Mouse (Mus musculus) central nervous system, embryonic 14 days (tissue): ENCODE results near the gene Hemk1. TPM values are rescaled to one million over a fixed set of nuclear protein-coding genes. Genes with fewer than 3 reads are reported as not detected.

Source experiments
- polyA plus RNA-seq: library from polyadenylated mRNA; depleted of rRNA; stranded (reverse); fragments of >200 nt; gene quantifications from 2 replicates; pipeline ENCODE4 v1.2.3, GENCODE M21; 2012; rRNA removed

Hemk1 gene
- 31.8 and 32.4 TPM in 2 replicates for polyA plus RNA-seq

DNA sequence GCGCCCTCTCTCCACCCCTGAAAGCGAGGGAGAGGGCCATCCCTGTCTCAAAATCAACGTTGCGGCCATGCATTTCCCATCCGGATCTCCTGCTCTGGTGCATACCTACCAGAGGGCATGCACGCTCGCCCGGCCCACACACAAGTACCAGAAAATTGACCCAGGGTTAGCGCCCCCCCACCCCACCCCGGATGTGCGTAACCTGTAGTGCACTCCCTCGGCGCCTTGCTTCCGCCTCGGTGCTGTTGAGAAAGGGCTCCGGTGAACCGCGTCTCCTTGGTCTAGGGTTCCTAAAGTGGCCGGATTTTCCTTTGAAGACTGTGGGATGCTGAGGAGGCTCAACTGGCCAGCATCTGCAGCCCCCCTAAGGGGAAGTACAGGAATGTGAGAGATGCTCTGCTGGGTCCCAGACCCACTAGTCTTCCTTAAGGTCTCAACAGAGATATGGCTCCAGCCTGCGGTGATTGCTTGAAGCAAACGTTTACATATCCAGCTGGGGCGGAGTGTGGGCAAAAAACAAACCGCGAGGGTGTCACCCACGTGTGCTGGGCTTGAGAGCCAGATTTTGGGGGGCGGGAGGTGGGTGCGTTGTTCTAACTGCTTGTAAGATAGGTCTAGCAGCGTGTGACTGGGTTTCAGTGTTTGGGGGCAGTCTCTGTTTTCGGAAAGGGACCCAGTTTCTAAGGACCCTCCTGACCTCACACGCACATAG lies at the start of gene Hemk1:
Gene Hemk1 (minus strand): TSS at position 179 of the 712 bp plus-strand sequence.

DNA sequence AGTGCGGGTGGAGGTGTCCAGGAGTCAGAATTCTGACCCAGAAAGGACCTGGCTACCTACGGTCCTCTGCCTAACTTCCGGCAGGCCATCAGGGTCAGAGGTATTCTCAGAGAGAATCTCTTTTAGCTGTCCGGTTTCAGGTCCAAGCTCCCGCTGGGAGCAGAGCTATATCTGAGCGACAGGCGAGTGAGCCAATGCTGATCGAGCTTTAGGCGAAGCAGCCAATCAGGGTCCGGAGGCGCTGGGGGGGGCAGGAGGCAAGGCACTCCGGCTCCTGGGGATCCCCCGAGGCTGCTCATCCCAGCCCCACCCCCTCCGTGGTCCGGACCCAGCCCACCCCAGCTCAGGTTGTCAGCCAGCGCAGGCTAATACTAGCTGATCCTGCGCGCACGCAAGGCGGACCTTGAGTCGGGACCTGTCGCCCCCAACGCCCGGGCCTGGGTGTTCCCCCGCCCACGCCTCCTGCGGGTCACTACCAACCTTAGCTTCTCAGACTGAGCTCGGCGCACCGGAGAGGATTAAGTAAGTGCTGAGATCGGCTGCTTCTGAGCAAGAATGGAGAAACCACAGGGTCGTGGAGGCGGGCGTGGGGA lies 2.2 kb upstream of the Hemk1 start, which contains the start of gene 6430571L13Rik:
Gene 6430571L13Rik (plus strand): TSS at position 336 of the 593 bp plus-strand sequence.

DNA sequence AAGGTAGTCTGAATTCAATTTTAAA lies 42.3 kb downstream of the Hemk1 start, which contains the start of gene Cish:
Gene Cish (plus strand): TSS at position 11 of the 25 bp plus-strand sequence.

GRCm38 (mm10) chr9:107289211-107290076 lies 48.7 kb downstream of the Hemk1 start, which contains the start of gene Mapkapk3:
Gene Mapkapk3 (minus strand): TSS chr9:107289877.

Other genes starting within 250 kb of the Hemk1 start
- 42.5 and 42.6 TPM in 2 replicates for gene Dock3, start 106.4 kb downstream of the Hemk1 start, polyA plus RNA-seq
- gene Mapkapk3, start 48.5 kb downstream of the Hemk1 start, polyA plus RNA-seq = 3.0 and 4.1 TPM in 2 replicates
- gene Cish, start 42.3 kb downstream of the Hemk1 start, polyA plus RNA-seq = 7.2 and 8.0 TPM in 2 replicates
- gene 6430571L13Rik, start 2.3 kb upstream of the Hemk1 start, polyA plus RNA-seq = 5.8 and 6.4 TPM in 2 replicates
- 82.6 and 102 TPM in 2 replicates for gene Cacna2d2, start 61.3 kb upstream of the Hemk1 start, polyA plus RNA-seq
- gene Tmem115, start 195.6 kb upstream of the Hemk1 start, polyA plus RNA-seq = 32.8 and 33.5 TPM in 2 replicates
- 27.6 and 30.1 TPM in 2 replicates for gene Cyb561d2, start 203.8 kb upstream of the Hemk1 start, polyA plus RNA-seq
- 78.8 and 83.5 TPM in 2 replicates for gene Nprl2, start 203.9 kb upstream of the Hemk1 start, polyA plus RNA-seq
- gene Zmynd10, start 208.9 kb upstream of the Hemk1 start, polyA plus RNA-seq = 5.8 and 7.0 TPM in 2 replicates
- gene Rassf1, start 213.2 kb upstream of the Hemk1 start, polyA plus RNA-seq = 34.2 and 44.6 TPM in 2 replicates
- 78.2 and 82.7 TPM in 2 replicates for gene Tusc2, start 224.9 kb upstream of the Hemk1 start, polyA plus RNA-seq
- gene Hyal2, start 229.6 kb upstream of the Hemk1 start, polyA plus RNA-seq = 62.7 and 63.0 TPM in 2 replicates
- gene Hyal1, start 238.6 kb upstream of the Hemk1 start, polyA plus RNA-seq = 4.3 and 4.8 TPM in 2 replicates
- 26.0 and 30.3 TPM in 2 replicates for gene Naa80, start 240.5 kb upstream of the Hemk1 start, polyA plus RNA-seq
- 1.2 and 1.3 TPM in 2 replicates for gene Hyal3, start 242.5 kb upstream of the Hemk1 start, polyA plus RNA-seq
- 24.6 and 30.0 TPM in 2 replicates for gene Ifrd2, start 249.3 kb upstream of the Hemk1 start, polyA plus RNA-seq